Mouse (Mus musculus) liver, postnatal 0 days (tissue): ENCODE results near the gene Larp1b.
A peak's percentile ranks its signal among the peaks of the same experiment; 100 is the strongest.

Experiments
- CTCF ChIP-seq: sonication (generic); IDR thresholded peaks from 2 replicates; pipeline ENCODE4 v1.5.1; 2016; ENCODE audit warnings: antibody characterized with exemption, low read depth
- EP300 ChIP-seq: IDR thresholded peaks from 2 replicates; pipeline ENCODE4 v1.6.1; 2016; ENCODE audit warnings: antibody characterized with exemption, low read depth, mild to moderate bottlenecking

GRCm38 (mm10) chr3:41009315-41009714 lies 59.7 kb downstream of the Larp1b start:
- no peak for TF ChIP-seq CTCF
- TF ChIP-seq EP300 = 0 out of 2 replicates have a peak, but pooled peaks have one; percentile 16
